Mouse (Mus musculus): ENCODE measurements around the gene Btn2a2.

DNA sequence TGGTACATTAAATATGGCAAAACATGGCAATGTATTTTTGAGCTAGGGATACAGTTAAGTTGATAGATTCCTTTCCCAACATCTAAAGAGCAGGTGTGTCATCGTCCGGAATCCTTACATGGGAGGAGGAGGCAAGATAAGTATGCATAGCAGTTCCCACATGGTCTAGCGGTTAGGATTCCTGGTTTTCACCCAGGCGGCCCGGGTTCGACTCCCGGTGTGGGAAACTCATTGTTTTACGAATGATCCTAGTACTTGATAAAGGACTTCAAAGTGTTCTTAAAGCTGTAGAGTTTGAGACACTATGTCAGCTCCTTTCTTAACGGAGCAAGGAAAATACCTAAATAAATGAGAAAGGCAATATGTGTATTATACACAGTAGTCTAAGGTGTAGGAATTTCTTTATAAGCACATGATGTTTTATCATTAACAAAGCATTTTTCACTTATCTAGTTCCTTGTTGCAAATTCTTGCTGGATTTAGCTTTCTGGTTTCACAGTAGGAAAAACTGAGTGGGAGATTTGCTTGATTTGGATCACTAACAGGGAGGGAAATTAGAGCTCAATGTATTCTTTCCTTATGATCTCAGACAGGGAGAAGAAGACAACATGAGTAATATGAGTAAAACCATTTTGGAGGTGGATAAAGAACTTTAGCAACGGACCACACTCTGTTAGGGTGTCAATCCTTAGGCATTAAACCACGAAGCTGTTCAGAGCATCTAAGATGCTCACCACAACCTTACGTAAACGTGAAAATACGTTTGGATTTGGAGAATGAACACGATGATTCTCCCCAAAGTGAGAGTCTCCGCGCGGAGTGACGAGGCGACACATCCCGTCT lies 25.1 kb downstream of the Btn2a2 start:
- TF ChIP-seq CTCF (IDR thresholded peaks at IDR 0.05; ENCODE audit: low read depth) (no peak), EP300 (IDR thresholded peaks at IDR 0.05; ENCODE audit: low read depth) (no peak)

Data from liver, embryonic 14.5 days (tissue).